Mouse (Mus musculus) CD4-positive, CD25-positive, alpha-beta regulatory T cell (primary cell): ENCODE results near the gene 4930516K23Rik. TPM values are rescaled to one million over a fixed set of nuclear protein-coding genes. Genes with fewer than 3 reads are reported as not detected.

ENCODE experiments used
- polyA plus RNA-seq: library from polyadenylated mRNA; unstranded; fragments of 100-300 nt; shearing (Covaris generic); gene quantifications from one replicate; pipeline ENCODE4 v1.2.1, GENCODE M21; 2017

Gene 4930516K23Rik
- polyA plus RNA-seq: not detected

DNA sequence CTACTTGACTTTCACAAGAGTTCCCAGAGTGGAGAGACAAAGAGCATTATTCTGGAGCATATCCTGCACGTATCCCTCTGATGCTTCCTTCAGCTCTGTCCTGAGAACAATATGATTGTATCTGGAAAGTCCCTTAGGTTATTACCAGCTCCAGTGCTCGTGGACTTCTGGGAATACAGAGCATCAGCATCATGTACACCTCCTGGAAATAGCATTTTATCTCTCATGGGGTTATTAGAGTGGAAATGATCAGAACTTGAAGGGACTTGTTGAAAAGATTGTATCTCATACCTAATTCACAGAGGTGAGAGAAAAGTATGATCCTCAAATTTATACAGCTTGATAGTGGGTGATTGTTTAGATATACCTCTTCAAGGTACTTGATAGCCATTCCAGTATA lies at the start of gene 4930516K23Rik:
TSS of gene 4930516K23Rik (minus strand) at position 101 of the 400 bp plus-strand sequence.

DNA sequence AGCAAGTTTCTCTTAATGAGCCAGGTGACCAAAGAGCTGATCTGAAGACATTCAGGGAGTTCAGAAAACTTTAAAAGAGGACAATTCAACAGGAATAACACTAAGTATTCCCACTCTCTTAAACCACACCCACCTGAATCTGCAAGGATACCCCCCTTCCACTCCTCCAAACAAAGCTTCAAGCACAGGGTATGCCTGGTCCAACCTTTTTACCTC lies 43.4 kb upstream of the 4930516K23Rik start, which contains the start of gene Olfr646:
TSS of gene Olfr646 (plus strand) at position 117 of the 216 bp plus-strand sequence.

DNA sequence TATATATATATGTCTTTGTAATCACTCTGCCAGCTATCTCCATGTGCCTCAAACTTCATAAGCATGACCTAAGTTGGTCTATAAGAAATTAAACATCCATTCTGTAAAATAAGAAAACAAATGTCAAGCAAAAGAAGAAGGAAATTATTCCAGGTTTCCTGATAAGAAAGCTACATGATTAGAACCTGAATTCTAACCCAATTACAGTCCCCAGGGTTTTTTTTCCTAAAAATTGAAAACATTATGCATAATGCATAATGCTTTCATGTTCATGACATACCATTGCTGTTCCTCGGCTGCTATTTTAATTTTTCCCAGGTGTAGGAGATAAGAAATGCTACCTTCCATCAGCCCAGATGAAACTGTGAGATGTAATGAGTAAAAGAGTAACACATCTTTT lies 24.1 kb upstream of the 4930516K23Rik start, which contains the start of gene Olfr645:
TSS of gene Olfr645 (minus strand) at position 101 of the 400 bp plus-strand sequence.

DNA sequence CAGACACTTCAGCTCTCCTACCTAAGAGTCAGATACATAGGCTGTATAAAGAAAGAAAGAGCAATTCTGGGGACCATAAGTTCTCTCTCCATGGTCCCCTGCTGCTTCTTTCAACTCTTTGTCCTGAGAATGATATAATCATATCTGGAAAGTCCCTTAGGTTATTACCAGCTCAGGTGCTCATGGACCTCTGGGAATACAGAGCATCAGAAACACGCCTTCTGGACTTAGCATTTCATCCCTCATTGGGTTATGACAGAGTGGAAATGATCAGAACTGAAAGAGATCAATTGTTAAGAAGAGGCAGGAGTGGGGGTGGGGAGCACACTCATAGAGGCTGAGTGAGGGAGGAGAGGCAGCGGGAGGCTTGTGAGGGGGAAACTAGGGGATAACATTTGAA lies 10.5 kb upstream of the 4930516K23Rik start, which contains the start of gene Olfr644:
TSS of gene Olfr644 (minus strand) at position 101 of the 400 bp plus-strand sequence.

DNA sequence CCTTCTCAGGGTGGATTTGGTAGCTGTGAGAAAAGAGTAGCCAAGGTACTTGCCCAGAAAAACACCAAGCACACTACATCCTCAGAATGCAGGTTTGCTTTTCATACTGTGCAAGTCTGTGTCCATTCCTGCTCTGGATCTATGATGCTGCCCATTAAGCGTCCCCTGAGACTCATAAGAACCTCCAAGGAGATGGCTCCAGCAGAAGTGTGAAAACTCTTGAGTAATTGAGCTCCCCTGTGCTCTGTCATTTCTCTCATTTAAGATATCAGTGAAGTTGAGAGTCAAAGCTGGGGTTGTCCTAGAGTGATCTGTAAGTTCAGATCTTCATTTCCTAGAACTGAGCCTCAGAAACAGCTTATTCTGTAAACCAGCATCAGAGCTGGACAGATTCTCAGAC lies 8.7 kb downstream of the 4930516K23Rik start, which contains the start of gene Olfr642:
TSS of gene Olfr642 (minus strand) at position 101 of the 400 bp plus-strand sequence.

DNA sequence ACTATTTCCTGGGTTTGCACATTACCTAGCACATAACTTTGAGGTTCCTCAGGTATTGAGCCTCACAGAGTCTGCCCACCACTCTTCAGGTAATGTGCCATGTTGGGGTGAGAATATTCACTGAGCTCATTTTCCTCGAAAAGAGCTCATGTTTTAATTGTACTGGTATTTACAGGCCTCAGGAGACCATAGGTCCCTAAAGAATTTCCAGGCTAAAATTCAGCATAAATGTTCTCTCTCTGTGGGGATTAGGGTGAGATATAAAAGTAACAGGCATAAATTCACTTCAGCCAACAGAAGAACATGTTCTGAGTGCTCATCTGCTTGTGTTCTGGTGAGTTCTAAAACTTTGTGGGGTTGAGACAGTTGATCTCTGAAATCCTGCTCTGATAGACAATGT lies 26.1 kb downstream of the 4930516K23Rik start, which contains the start of gene Olfr641:
TSS of gene Olfr641 (plus strand) at position 301 of the 400 bp plus-strand sequence.

DNA sequence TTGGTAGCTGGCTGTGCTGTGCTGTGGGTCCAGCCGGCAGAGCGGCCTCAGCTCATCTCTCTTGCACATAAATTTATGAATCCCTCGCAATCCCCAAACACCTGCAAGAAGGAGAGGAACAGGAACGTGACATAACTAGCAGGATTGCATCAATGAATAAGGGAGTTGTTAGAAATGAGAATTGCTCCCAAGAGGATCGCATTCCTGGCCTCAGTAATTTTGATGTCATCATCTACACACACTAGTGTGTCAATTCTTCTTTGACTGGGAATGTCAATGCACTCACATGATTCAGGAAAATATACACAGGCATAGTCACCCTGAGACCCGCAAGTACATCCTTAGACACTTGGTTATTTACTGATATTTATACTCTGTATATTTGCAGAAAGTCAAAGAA lies 35.8 kb downstream of the 4930516K23Rik start, which contains the start of gene Olfr640:
TSS of gene Olfr640 (minus strand) at position 101 of the 400 bp plus-strand sequence.

DNA sequence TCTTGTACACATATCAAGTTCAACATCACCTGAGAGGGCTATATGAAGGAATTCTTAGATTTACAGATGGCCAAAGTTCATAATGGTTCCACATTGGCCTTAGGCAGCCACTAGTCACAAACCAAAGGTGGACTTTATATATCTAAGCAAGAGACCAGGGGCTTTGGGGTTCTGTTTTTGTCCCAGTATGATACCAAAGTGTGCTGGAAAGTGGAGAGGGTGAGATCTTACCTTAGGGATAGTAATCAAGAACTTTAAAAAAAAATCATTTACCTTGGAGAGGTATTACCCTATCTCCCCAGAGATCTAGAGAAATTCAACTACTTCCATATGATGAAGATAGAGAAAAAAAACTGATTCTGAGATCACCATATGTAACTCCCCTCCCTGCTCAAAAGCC lies 44.0 kb downstream of the 4930516K23Rik start, which contains the start of gene Olfr639:
TSS of gene Olfr639 (minus strand) at position 101 of the 400 bp plus-strand sequence.

Other genes with a start within 250 kb of the 4930516K23Rik start
- 32.1 TPM for gene Hbb-bt, start 247.4 kb downstream of the 4930516K23Rik start, polyA plus RNA-seq
- gene Hbb-bs, start 233.3 kb downstream of the 4930516K23Rik start, polyA plus RNA-seq: 155 TPM
- not detected for gene Hbb-bh2, start 220.9 kb downstream of the 4930516K23Rik start, polyA plus RNA-seq
- not detected for gene Hbb-bh1, start 218.3 kb downstream of the 4930516K23Rik start, polyA plus RNA-seq
- not detected for gene Hbb-y, start 208.2 kb downstream of the 4930516K23Rik start, polyA plus RNA-seq
- not detected for gene Olfr66, start 175.2 kb downstream of the 4930516K23Rik start, polyA plus RNA-seq
- 0.07 TPM for gene Olfr64, start 167.0 kb downstream of the 4930516K23Rik start, polyA plus RNA-seq
- not detected for gene Olfr65, start 158.0 kb downstream of the 4930516K23Rik start, polyA plus RNA-seq
- not detected for gene Olfr631, start 132.6 kb downstream of the 4930516K23Rik start, polyA plus RNA-seq
- not detected for gene Olfr632, start 127.1 kb downstream of the 4930516K23Rik start, polyA plus RNA-seq
- gene Olfr633, start 117.0 kb downstream of the 4930516K23Rik start, polyA plus RNA-seq: not detected
- 0.02 TPM for gene Olfr635, start 90.3 kb downstream of the 4930516K23Rik start, polyA plus RNA-seq
- gene Olfr638, start 62.7 kb downstream of the 4930516K23Rik start, polyA plus RNA-seq: not detected
- gene Olfr639, start 44.1 kb downstream of the 4930516K23Rik start, polyA plus RNA-seq: 0.02 TPM
- gene Olfr640, start 35.9 kb downstream of the 4930516K23Rik start, polyA plus RNA-seq: not detected
- gene Olfr641, start 26.0 kb downstream of the 4930516K23Rik start, polyA plus RNA-seq: not detected
- gene Olfr642, start 8.8 kb downstream of the 4930516K23Rik start, polyA plus RNA-seq: not detected
- gene Olfr644, start 10.4 kb upstream of the 4930516K23Rik start, polyA plus RNA-seq: not detected
- gene Olfr645, start 24.0 kb upstream of the 4930516K23Rik start, polyA plus RNA-seq: not detected
- gene Olfr646, start 43.4 kb upstream of the 4930516K23Rik start, polyA plus RNA-seq: not detected
- not detected for gene Ubqln5, start 68.4 kb upstream of the 4930516K23Rik start, polyA plus RNA-seq
- gene Olfr643, start 76.0 kb upstream of the 4930516K23Rik start, polyA plus RNA-seq: not detected
- not detected for gene Ubqln3, start 81.8 kb upstream of the 4930516K23Rik start, polyA plus RNA-seq
- not detected for gene Ubqlnl, start 89.1 kb upstream of the 4930516K23Rik start, polyA plus RNA-seq
- not detected for gene Olfm5, start 103.4 kb upstream of the 4930516K23Rik start, polyA plus RNA-seq
- 0.17 TPM for gene Olfr648, start 121.9 kb upstream of the 4930516K23Rik start, polyA plus RNA-seq
- gene Olfr649, start 134.5 kb upstream of the 4930516K23Rik start, polyA plus RNA-seq: not detected
- 1.9 TPM for gene Trim6, start 157.3 kb upstream of the 4930516K23Rik start, polyA plus RNA-seq
- gene Trim34a, start 183.0 kb upstream of the 4930516K23Rik start, polyA plus RNA-seq: 46.0 TPM
- gene Trim5, start 226.6 kb upstream of the 4930516K23Rik start, polyA plus RNA-seq: 37.0 TPM